Mouse (Mus musculus): ENCODE results near the gene Gmppb.
"Not testable (repeated sequence)": the region's sequence is repeated elsewhere in the genome, so short reads cannot be mapped to it uniquely, and the experiment has no call there.

The Gmppb gene

DNA sequence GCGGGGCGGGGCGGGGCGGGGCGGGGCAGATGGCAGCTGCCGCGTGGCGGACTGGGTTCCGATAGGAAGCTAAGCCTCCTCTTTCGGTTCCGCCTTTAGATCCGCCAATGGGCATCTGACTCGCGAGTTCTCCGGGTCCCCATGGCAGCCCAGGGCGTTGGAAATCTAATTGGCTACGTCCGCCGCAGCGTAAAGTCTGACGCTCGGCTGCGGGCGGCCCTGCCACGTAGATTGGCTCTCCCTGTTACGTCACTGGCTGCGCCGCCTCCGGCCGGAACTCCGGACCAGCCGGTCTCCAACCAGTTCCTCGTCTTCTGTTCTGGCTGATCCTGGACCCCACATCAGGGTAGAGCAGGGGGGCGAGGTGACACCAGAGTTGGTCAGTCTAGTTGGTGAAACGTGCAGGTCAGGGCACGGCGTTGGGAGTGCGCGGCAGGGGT, at the start of gene Gmppb:
Gmppb (plus strand) TSS at position 227 of the 440 bp plus-strand sequence.
- DNase-seq: peak; percentile 92

GRCm38 (mm10) chr9:108001922-108002770, 46.9 kb upstream of the Gmppb start, which contains the start of gene Ip6k1:
Gene Ip6k1, plus strand, starts transcription at chr9:108002501.
- peak; percentile 99 for DNase-seq

DNA sequence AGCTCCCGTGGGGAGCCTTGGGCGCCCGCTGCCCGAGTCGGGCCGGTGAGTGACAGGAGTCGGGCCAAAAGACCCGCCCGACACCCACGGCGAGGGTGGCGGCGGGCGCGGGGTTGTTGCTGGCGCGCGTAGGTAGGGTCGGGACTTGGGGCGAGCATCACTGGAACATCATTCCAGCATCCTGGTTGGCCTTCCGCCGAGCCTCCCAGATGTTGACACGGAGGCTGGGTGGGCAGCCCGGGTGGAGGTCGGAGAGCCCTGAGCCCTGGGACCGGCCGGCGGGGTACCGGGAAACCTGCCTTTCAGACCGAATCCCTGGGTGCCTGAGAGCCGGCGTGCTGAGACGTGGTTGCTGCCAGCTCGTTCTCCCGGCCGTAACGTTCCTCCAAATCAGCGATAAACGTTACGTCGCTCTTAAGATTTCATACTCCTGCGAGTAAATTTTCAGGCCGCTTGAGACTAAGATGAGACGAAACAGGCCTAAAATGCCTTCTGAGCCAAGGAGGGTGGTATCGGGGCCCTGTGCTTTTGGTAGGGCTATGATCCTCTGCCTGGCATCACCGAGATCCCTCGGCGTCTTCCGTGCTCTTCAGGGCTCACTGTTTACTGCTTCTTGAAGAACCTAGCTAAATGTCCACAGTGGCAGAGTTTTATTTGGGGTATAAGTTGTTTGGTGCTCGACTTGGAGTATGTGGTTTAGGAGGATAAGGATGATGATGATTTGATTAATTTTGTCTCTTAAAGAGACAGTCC, 46.1 kb upstream of the Gmppb start:
- DNase-seq: peak; percentile 35

DNA sequence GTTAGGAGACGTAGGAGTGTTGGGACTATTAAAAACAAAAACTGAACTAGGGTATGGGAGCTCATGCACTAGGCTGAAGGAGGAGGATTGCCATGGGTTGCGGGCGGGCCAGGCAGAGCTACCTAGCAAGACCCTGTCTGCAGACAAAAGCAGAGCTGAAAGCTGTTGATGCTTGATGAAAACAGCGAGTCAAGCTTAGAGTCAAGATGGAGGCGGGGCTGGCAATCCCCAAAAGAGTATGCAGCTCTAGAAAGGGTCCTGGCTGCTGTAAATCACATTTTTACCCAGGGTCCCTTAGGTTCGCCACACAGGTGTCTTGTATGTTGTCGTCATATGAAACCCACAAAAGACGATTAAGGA, 45.5 kb upstream of the Gmppb start:
- DNase-seq: peak; percentile 66

DNA sequence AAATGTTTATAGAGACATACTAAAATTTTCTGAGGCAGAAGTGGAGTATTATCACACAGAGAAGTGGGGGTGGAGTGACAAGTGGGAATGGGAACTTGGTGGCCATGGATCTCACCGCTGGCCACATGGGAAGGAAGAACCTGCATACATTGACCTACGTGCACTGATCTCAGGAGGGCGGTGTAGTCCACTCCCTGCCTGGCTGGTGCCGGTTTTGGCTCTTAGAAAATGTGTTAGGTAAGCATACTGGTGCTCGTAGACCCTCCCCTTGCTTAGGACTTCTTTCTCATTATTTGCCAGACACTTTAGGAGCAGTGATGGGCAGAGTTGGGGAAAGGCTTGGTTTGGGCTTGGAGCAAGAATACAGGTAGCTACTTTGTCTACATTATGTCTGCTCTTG, 41.0 kb upstream of the Gmppb start:
- DNase-seq: no peak

DNA sequence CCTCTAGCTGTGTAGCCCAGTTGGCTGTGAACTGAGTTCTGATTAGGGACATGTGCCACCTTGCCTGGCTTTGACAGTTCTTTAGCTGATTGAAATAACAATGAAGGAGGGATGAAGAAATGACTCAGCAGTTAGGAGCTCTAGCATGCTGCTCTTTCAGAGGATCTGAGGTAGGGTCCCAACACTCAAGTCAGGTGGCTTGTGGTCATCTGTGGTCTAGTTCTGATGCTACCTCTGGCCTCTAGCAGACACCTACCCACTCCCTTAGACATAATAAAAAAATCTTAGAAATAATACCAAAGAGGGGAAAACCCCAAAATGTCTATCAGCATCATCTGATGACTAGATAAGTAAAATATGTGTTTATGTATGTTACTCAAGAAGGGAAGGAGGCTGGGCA, 38.7 kb upstream of the Gmppb start:
- no peak for DNase-seq

- DNase-seq: not testable (repeated sequence)
These were observed 35.5 kb upstream of the Gmppb start for GRCm38 (mm10) chr9:108013577-108013976.

- DNase-seq: no peak
These were observed 31.9 kb upstream of the Gmppb start for GRCm38 (mm10) chr9:108017127-108017526.

- DNase-seq: no peak
These were observed 28.3 kb upstream of the Gmppb start for GRCm38 (mm10) chr9:108020741-108021140.

DNA sequence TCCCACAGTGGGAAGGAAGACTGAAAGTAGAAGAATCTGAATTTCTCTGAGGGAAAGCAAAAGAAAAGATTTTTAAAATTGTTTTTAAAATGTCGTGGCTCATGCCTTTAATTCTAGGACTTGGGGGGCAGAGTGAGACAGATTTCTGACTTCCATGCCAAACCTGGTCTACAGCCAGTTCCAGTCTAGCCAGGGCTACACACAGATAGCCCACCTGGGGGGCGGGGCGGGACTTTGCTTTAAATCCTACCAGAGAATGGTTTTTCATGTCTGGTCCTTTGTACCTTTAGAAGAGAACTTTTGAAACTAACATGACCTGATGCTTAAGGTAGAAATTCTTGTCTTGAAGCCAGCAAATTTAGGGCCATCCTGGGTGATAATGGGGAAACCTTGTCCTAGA, 25.8 kb upstream of the Gmppb start:
- DNase-seq: no peak

DNA sequence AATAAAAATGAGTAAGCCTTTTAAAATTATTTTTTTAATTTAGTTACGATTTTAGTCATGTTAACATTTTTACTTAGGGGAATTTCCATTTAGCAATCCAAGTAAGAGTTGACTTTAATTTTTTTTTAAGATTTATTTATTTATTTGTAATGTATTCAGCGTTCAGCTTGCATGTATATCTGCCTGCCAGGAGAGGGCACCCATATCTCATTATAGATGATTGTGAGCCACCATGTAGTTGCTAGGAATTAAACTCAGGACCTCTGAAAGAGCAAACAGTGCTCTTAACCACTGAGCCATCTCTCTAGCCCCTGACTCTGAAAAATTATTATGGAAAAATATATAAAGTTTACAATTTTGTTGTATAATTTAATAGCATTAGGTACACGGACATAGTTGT, 22.5 kb upstream of the Gmppb start:
- no peak for DNase-seq

- no peak for DNase-seq
These were observed 21.2 kb upstream of the Gmppb start for GRCm38 (mm10) chr9:108027867-108028266.

GRCm38 (mm10) chr9:108032126-108032525, 16.9 kb upstream of the Gmppb start:
- no peak for DNase-seq

- no peak for DNase-seq
These were observed 13.5 kb upstream of the Gmppb start for GRCm38 (mm10) chr9:108035331-108036156.

- no peak for DNase-seq
These were observed 4.1 kb upstream of the Gmppb start for GRCm38 (mm10) chr9:108044751-108045492.

GRCm38 (mm10) chr9:108046582-108046981, 2.5 kb upstream of the Gmppb start:
- no peak for DNase-seq

- DNase-seq: no peak
These were observed 1.2 kb upstream of the Gmppb start for GRCm38 (mm10) chr9:108047601-108048565.

DNA sequence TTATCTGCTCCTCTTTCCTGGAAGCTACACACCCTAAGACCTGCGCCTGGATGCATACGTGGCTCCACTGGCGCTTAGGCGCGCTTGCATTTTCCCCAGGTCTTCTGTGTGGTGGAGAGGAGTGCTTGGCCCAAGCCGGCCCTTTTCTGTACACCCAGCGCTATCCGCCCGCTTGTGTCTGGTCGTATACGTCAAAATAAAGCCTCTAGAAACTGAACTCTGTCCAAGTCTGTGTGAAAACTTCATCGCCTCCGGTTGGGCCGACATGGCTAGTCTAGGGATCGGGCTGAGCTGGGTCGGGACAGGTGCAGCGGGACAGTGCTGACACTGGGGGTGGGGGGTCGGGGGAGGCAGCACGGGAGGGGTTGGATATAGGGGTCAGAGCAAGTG, 481 bp upstream of the Gmppb start:
- DNase-seq: no peak

- peak; percentile 12 for DNase-seq
These were observed 664 bp downstream of the Gmppb start for GRCm38 (mm10) chr9:108049561-108050251.

- no peak for DNase-seq
These were observed 2.3 kb downstream of the Gmppb start for GRCm38 (mm10) chr9:108051184-108051930.
